Mouse (Mus musculus) left cerebral cortex, adult 6 months (tissue): ENCODE data around the gene Nckap5l. TPM values are rescaled to one million over a fixed set of nuclear protein-coding genes. Genes with fewer than 3 reads are reported as not detected.

Source experiments
- long read RNA-seq, 2 experiments: library from polyadenylated mRNA; unstranded; transcript quantifications; one replicate each; pipeline ENCODE4 v2.0.0; 2019 to 2020
- polyA plus RNA-seq: library from polyadenylated mRNA; unstranded; fragments of <200 nt; fragmentation: Nextera tagmentation; gene quantifications from 2 replicates; pipeline ENCODE4 v1.2.3, GENCODE M21; 2021

Nckap5l gene
- polyA plus RNA-seq: 1.0 and 3.0 TPM in 2 replicates
- long read RNA-seq, experiment 1, full-length matches to known transcripts: 3 of 12 reads
- long read RNA-seq, experiment 1, partial matches to known transcripts: 8 of 12 reads
- long read RNA-seq, experiment 1, other reads (novel, unspliced or antisense): 1 of 12 reads
- long read RNA-seq, experiment 2, partial matches to known transcripts: 0 of 1 reads
- long read RNA-seq, experiment 2, other reads (novel, unspliced or antisense): 1 of 1 reads

DNA sequence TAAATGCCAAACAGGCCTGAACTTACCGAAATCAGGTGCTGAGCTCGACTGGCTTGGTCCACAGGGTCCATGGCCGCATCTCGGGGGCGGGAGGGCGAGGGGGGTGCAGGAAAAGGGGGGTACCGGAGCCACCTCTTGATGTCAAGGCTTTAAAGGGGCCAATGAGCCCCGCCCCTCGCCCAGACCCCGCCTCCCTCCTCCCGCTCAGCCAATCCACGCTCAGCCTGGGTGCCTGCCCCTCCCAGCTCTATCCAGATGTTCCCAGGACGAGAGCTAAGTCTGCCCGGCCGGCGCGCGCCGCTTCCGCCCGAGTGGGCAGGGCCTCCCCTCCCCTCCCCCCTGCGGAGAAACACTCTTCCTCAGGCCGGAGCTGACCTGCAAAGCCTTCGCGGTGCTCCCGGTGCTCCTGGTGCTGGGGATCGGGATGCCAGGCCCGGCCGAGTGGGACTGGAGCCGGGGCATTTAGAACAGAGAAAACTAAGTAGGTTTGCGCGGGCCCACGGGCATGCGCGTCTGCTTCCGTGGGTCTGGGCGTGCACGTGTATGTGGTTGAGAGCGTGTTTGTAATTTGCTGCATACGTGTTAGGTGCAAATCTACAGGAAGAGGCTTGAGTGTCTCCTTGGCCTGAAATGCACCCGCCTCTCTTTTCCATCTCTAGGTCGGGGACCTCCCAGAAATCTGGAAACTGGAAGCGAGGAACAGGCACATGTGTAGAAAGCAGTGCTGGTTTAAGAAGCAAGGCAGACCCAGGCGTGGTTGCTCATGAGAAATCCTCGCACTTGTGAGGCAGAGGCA, at the start of gene Nckap5l:
Gene Nckap5l, minus strand, starts transcription at position 143 of the 796 bp plus-strand sequence.

DNA sequence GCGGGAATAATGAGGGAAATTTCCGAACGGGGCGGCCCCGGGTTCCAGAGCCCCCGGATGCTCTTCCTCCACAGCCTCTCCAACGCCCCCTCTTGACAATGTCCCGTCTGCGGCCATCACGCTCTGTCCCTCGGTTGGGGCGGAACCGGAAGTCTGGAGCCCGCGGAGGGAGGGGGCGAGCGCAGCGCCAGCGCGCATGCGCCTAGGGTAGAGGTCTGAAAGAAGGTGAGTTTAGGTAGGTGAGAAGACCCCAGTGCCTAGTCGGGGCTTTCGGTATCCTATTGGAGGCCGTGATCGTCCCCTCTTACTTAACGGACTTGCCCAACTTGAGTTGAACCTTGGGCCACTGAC, 17.0 kb upstream of the Nckap5l start, which contains the start of gene Bcdin3d:
Gene Bcdin3d, minus strand, starts transcription at position 155 of the 351 bp plus-strand sequence.

DNA sequence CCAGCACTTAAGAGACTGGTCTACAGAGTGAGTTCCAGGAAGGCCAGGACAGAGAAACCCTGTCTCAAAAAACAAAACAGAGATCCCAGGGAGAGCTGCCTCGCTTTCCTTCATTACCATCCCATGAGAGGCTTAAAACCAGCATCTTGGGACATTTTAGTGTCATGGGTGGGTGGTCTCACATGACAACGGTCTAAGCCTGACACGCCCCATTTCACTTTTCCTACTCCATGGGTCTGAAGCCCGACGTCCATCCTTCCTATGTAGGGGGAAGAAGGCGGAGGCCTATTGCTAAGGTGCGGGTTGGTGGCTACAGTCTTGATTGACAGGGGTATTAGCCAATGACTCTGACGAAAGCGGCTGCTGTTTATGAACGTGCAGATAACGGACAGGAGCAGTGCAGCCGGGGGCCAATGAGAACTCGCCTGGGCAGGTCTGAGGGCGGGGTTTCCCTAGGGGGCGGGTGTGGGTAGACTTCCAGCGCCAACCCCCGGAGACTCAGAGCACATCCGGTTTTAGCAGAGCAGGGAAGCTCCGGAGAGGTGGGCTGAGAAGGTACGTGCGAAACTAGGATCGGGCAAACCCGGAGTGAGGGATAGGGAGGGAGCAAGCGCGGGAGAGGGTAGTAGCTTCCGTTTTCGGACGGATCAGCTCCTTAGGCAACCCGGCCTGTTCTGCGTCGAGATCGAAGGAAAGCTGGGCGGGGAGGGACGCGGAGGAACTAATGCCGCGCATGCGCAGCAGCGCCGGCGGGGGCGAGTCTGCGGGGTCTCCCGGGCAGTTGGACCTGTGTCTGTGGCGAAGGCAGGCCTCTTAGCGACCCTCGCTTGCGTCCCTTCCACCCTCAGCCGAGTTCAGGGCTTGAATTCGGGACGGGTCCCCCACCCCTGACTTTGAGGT, 64.8 kb downstream of the Nckap5l start, which contains the start of gene Tmbim6:
Gene Tmbim6, plus strand, starts transcription at position 397 of the 900 bp plus-strand sequence.

Other genes starting within 250 kb of the Nckap5l start
- gene Kcnh3, start 232.9 kb downstream of the Nckap5l start, polyA plus RNA-seq: 14.3 and 20.8 TPM in 2 replicates
- gene Mcrs1, start 205.8 kb downstream of the Nckap5l start, polyA plus RNA-seq: 105 and 138 TPM in 2 replicates
- gene Prpf40b, start 162.7 kb downstream of the Nckap5l start, polyA plus RNA-seq: 24.3 and 37.1 TPM in 2 replicates
- gene Fam186b, start 161.9 kb downstream of the Nckap5l start, polyA plus RNA-seq: 0.20 and 0.36 TPM in 2 replicates
- gene Fmnl3, start 87.3 kb downstream of the Nckap5l start, polyA plus RNA-seq: 0.59 and 2.3 TPM in 2 replicates
- 159 and 166 TPM in 2 replicates for gene Tmbim6, start 64.9 kb downstream of the Nckap5l start, polyA plus RNA-seq
- gene Bcdin3d, start 17.0 kb upstream of the Nckap5l start, polyA plus RNA-seq: 6.0 and 8.9 TPM in 2 replicates
- 202 and 292 TPM in 2 replicates for gene Faim2, start 70.4 kb upstream of the Nckap5l start, polyA plus RNA-seq
- 0.10 and 0.23 TPM in 2 replicates for gene Aqp2, start 121.3 kb upstream of the Nckap5l start, polyA plus RNA-seq
- 0.34 and 0.84 TPM in 2 replicates for gene Aqp5, start 133.0 kb upstream of the Nckap5l start, polyA plus RNA-seq
- gene Aqp6, start 143.7 kb upstream of the Nckap5l start, polyA plus RNA-seq: 0.44 TPM in 1 of 2 replicates, not detected in the other
- 5.6 and 6.7 TPM in 2 replicates for gene Racgap1, start 193.9 kb upstream of the Nckap5l start, polyA plus RNA-seq
- gene Asic1, start 212.6 kb upstream of the Nckap5l start, polyA plus RNA-seq: 4.1 and 19.7 TPM in 2 replicates
- gene Smarcd1, start 244.4 kb upstream of the Nckap5l start, polyA plus RNA-seq: 32.2 and 51.0 TPM in 2 replicates
- gene Gm17349, start 247.7 kb upstream of the Nckap5l start, polyA plus RNA-seq: not detected in 2 replicates